Mouse (Mus musculus) liver, embryonic 12.5 days (tissue): ENCODE results near the gene Supt5. TPM values are rescaled to one million over a fixed set of nuclear protein-coding genes. Genes with fewer than 3 reads are reported as not detected.
A peak's percentile ranks its signal among the peaks of the same experiment; 100 is the strongest.

Experiments used
- ATAC-seq: fragments of 200-750 bp; cut with Nextera tagmentation; 2 replicates; pipeline ENCODE4 v1.8.0; 2017; ENCODE audit warnings: moderate number of reproducible peaks, mild to moderate bottlenecking, moderate library complexity
- H3K27ac ChIP-seq: fragments of 300-500 bp; sonication (generic); 2 replicates; pipeline ENCODE4 v1.5.1; 2016; ENCODE audit warnings: mild to moderate bottlenecking
- H3K27me3 ChIP-seq: fragments of 300-500 bp; sonication (generic); replicated peaks from 2 replicates; pipeline ENCODE4 v1.6.1; 2016; ENCODE audit warnings: mild to moderate bottlenecking, moderate library complexity
- H3K36me3 ChIP-seq: fragments of 300-500 bp; sonication (generic); 2 replicates; pipeline ENCODE4 v1.6.1; 2016; ENCODE audit warnings: mild to moderate bottlenecking, moderate library complexity
- H3K4me1 ChIP-seq: fragments of 300-500 bp; sonication (generic); 2 replicates; pipeline ENCODE4 v1.6.1; 2016
- H3K4me2 ChIP-seq: fragments of 300-500 bp; sonication (generic); 2 replicates; pipeline ENCODE4 v1.6.1; 2016; ENCODE audit warnings: mild to moderate bottlenecking, moderate library complexity
- H3K4me3 ChIP-seq: fragments of 300-500 bp; sonication (generic); 2 replicates; pipeline ENCODE4 v1.5.1; 2016; ENCODE audit warnings: mild to moderate bottlenecking, moderate library complexity
- H3K9ac ChIP-seq: fragments of 300-500 bp; sonication (generic); 2 replicates; pipeline ENCODE4 v1.6.1; 2016; ENCODE audit warnings: mild to moderate bottlenecking, moderate library complexity
- H3K9me3 ChIP-seq: fragments of 300-500 bp; sonication (generic); replicated peaks from 2 replicates; pipeline ENCODE4 v1.6.1; 2016; ENCODE audit warnings: mild to moderate bottlenecking, moderate library complexity
- WGBS: fragments of 180-500 bp; shearing (Covaris S2); methylation state at CpG from one replicate; pipeline ENCODE4 v1.1.7; 2016; ENCODE audit not compliant: insufficient replicate concordance; 5-methylcytosine and 5-hydroxymethylcytosine counted together
- polyA plus RNA-seq: library from polyadenylated mRNA; unstranded; fragments of >200 nt; fragmentation: Nextera tagmentation; extraction: Ambion mirVana; gene quantifications from 2 replicates; pipeline ENCODE4 v1.2.1, GENCODE M21; 2016

Gene Supt5
- polyA plus RNA-seq, 1 experiment from 2014 or later, result 54.0 TPM

GRCm38 (mm10) chr7:28311151-28311925 lies 27.2 kb downstream of the Supt5 start:
- ATAC-seq, result peak; percentile 49
- Histone ChIP-seq H3K4me2 (peak overlapping the region; percentile 92), H3K27me3 (no peaks in the 10 kb centered on the region), H3K4me3 (peak overlapping the region; percentile 93), H3K27ac (peak overlapping the region; percentile 57), H3K9me3 (no peaks in the 10 kb centered on the region), H3K9ac (peak overlapping the region; percentile 89), H3K4me1 (peaks cover 29% of the 10 kb centered on the region), H3K36me3 (peaks cover 69% of the 10 kb centered on the region)
- 4% methylated on average over 35 of the region's 35 CpGs for WGBS

DNA sequence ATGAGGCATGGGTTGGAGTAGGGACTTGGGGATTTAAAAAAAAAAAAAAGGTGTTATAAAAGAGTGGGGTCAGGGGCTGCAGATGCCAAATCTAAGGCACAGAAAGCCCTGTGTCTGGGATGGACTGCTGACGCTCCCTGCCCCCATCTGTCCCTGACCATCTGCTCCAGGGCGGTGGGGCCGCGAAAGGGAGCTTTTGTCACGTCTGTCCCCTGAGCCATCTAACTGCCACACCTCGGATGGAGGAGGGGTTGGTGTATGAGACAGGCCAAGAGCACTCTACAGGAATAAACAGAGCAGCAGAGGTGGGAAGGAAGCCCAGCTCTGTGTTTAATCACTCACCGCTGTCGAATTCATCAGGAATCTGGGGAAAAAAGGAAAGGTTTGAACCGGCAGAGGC lies 28.8 kb downstream of the Supt5 start:
- Histone ChIP-seq H3K9ac (no peak overlapping the region), H3K9me3 (no peaks in the 10 kb centered on the region), H3K36me3 (peaks cover 69% of the 10 kb centered on the region), H3K27me3 (no peaks in the 10 kb centered on the region), H3K4me2 (no peak overlapping the region), H3K4me1 (peaks cover 29% of the 10 kb centered on the region), H3K27ac (no peak overlapping the region), H3K4me3 (no peak overlapping the region)
- 63% methylated on average over 9 of the region's 9 CpGs for WGBS
- no peak for ATAC-seq

- H3K4me2 ChIP-seq, result no peak overlapping the region
- H3K27me3 ChIP-seq, result peaks cover 24% of the 10 kb centered on the region
- H3K9me3 ChIP-seq, result no peaks in the 10 kb centered on the region
- ATAC-seq, result no peak
- H3K9ac ChIP-seq, result no peak overlapping the region
- H3K36me3 ChIP-seq, result peaks cover 61% of the 10 kb centered on the region
- H3K27ac ChIP-seq, result no peak overlapping the region
- WGBS, result 85% methylated on average over 8 of the region's 8 CpGs
- H3K4me3 ChIP-seq, result no peak overlapping the region
- H3K4me1 ChIP-seq, result peaks cover 28% of the 10 kb centered on the region
Observed at GRCm38 (mm10) chr7:28306216-28306615, 32.3 kb downstream of the Supt5 start.

DNA sequence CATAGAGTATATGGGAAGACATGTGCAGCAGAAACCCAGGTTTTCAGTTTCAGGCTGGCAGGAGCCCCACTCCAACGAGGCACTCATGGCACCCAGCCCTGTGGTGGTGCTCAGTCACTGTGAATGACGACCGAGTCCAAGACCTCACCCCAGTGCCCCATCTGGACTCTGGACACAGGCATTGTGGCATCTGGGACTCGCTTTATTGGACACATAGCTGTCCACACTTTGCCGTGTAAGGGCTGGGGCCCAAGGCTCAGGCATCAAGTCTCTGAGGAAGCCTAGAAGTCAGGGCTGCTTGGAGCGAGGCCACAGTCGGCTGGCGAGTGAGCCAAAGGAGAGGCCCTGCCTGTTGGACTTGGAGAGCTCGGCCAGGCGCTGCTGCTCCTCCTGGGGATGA lies 32.9 kb downstream of the Supt5 start:
- Histone ChIP-seq H3K4me3 (no peak overlapping the region), H3K4me2 (no peak overlapping the region), H3K36me3 (peaks cover 60% of the 10 kb centered on the region), H3K4me1 (peaks cover 27% of the 10 kb centered on the region), H3K27me3 (peaks cover 30% of the 10 kb centered on the region), H3K27ac (no peak overlapping the region), H3K9ac (no peak overlapping the region), H3K9me3 (no peaks in the 10 kb centered on the region)
- no peak for ATAC-seq
- 86% methylated on average over 10 of the region's 10 CpGs for WGBS

GRCm38 (mm10) chr7:28301616-28302433 lies 36.7 kb downstream of the Supt5 start, which contains the start of gene Dll3:
Gene Dll3 (minus strand): TSS chr7:28302238.
- 2% methylated on average over 30 of the region's 30 CpGs for WGBS
- Histone ChIP-seq H3K9me3 (no peaks in the 10 kb centered on the region), H3K4me1 (peaks cover 20% of the 10 kb centered on the region), H3K36me3 (peaks cover 21% of the 10 kb centered on the region), H3K9ac (no peak within 1 kb of the TSS), H3K4me2 (peak within 1 kb of the TSS; percentile 53), H3K4me3 (peak within 1 kb of the TSS; percentile 23; the same call in 1 of the 2 replicates), H3K27ac (no peak within 1 kb of the TSS), H3K27me3 (peaks cover 66% of the 10 kb centered on the region)
- ATAC-seq, result peak; percentile 48; the same call in 1 of the 2 replicates

- Histone ChIP-seq H3K4me2 (peak overlapping the region; percentile 29; the same call in 1 of the 2 replicates), H3K36me3 (no peaks in the 10 kb centered on the region), H3K9me3 (no peaks in the 10 kb centered on the region), H3K9ac (no peak overlapping the region), H3K27ac (no peak overlapping the region), H3K27me3 (peaks cover 93% of the 10 kb centered on the region), H3K4me1 (peaks cover 28% of the 10 kb centered on the region), H3K4me3 (no peak overlapping the region)
- WGBS, result 22% methylated on average over 43 of the region's 43 CpGs
- no peak for ATAC-seq
Observed at GRCm38 (mm10) chr7:28298837-28299625, 39.5 kb downstream of the Supt5 start.

DNA sequence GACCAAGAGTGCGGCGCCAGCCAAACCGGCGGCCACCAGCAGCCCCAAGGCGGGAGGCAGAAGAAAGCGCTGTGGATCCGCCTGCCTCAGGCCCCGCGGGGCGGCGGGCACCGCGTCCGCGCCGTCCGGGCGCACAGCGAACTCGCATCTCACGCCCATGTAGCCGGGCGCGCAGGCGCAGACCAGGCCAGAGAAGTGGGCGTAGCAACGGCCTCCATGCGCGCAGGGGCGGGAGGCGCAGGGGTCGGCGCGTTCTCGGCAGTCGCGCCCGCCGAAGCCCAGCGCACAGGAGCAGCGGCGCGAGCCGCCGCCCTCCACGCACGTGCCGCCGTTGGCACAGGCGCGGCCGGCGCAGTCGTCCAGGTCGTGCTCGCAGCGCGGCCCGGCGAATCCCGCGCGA lies 44.1 kb downstream of the Supt5 start:
- Histone ChIP-seq H3K9me3 (no peaks in the 10 kb centered on the region), H3K27me3 (peaks cover 97% of the 10 kb centered on the region), H3K9ac (0 out of 2 replicates have a peak overlapping the region, but pooled peaks have one; percentile 42), H3K27ac (no peak overlapping the region), H3K4me3 (peak overlapping the region; percentile 51), H3K4me2 (peak overlapping the region; percentile 72), H3K36me3 (no peaks in the 10 kb centered on the region), H3K4me1 (peaks cover 24% of the 10 kb centered on the region)
- peak; percentile 48 for ATAC-seq
- 3% methylated on average over 57 of the region's 63 CpGs for WGBS

DNA sequence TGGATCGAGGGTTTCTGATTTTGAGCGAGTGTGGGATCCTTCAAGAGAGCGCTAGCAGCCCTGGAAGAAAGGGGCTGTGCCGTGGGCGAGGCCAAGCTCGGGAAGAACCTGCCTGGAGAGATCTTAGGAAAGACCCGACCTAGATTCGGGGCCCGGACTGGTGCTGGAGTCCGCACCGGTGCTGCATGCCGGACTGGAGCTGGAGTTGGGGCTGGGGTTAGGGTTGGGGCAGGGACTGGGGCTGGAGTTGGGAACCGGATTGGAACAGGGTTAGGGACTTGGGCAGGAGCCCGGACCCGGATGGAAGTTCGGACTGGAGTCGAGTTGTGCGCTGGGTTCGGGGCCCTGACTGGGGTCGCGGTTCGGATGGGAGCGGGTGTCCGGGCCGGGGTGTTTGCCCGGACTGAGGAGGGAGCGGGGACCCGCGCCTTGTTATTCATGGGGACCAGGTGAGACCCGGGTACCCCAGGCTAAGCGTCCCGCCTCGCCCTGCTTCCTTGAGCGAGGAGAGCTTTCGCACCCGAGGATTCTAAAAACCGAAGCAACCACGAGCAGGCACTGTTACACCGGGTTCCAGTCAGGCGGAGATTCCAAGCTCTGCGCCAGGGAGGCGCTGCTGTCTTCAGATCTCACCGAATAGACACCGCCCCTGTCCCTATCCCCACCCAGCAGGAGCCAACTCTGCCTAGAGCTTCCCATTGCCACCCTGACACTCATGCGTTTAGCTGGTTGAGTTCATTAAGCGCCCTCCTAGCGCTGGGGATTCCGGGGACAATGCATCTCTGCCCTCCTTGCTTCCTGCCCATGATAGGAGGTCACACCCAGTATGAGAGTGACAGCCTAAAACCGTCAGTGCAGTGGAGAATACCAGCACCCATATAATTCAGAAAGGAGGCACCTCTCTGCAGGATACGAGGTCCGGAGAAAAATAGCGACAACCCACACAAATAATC lies 47.6 kb downstream of the Supt5 start, which contains the start of gene Selenov:
Selenov (minus strand) TSS at position 549 of the 953 bp plus-strand sequence.
- Histone ChIP-seq H3K9ac (no peak within 1 kb of the TSS), H3K27me3 (peaks cover 95% of the 10 kb centered on the region), H3K4me3 (peak within 1 kb of the TSS; percentile 28), H3K9me3 (no peaks in the 10 kb centered on the region), H3K36me3 (no peaks in the 10 kb centered on the region), H3K4me1 (peaks cover 20% of the 10 kb centered on the region), H3K4me2 (peak within 1 kb of the TSS; percentile 37), H3K27ac (no peak within 1 kb of the TSS)
- WGBS, result 2% methylated on average over 52 of the region's 52 CpGs
- 0 out of 2 replicates have a peak, but pooled peaks have one; percentile 10 for ATAC-seq

DNA sequence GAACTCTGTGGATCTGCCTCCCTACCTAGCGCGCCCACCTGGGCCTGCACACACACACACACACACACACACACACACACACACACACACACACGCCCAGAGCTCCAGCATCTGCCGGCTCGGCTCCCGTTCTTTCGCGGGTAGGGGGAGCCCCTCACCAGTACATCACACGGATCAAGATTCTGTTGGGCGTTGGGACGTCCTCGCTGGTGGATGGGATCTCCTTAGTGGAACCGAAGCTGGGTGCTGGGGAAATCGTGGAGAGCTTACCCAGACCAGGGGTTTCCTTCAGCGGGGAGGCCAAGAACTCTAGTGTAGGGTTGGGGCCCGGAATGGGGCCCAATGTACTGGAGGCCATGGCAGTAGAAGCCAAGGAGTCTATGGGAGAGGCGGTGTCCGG lies 48.4 kb downstream of the Supt5 start:
- WGBS, result 2% methylated on average over 18 of the region's 18 CpGs
- peaks cover 88% of the 10 kb centered on the region for H3K27me3 ChIP-seq
- no peak overlapping the region for H3K9ac ChIP-seq
- no peaks in the 10 kb centered on the region for H3K9me3 ChIP-seq
- H3K4me3 ChIP-seq, result no peak overlapping the region; the same call in 1 of the 2 replicates
- H3K27ac ChIP-seq, result no peak overlapping the region
- H3K36me3 ChIP-seq, result no peaks in the 10 kb centered on the region
- peak overlapping the region; percentile 37 for H3K4me2 ChIP-seq
- ATAC-seq, result peak; percentile 6; the same call in 1 of the 2 replicates
- H3K4me1 ChIP-seq, result peaks cover 20% of the 10 kb centered on the region

- WGBS, result 62% methylated on average over 7 of the region's 7 CpGs
- ATAC-seq, result no peak
- peaks cover 9% of the 10 kb centered on the region; the same call in 1 of the 2 replicates for H3K27me3 ChIP-seq
Observed at GRCm38 (mm10) chr7:28280630-28281029, 57.9 kb downstream of the Supt5 start.

More at GRCm38 (mm10) chr7:28280630-28281029, 57.9 kb downstream of the Supt5 start:
- Histone ChIP-seq H3K9me3 (no peaks in the 10 kb centered on the region), H3K4me1 (peaks cover 8% of the 10 kb centered on the region), H3K9ac (no peak overlapping the region), H3K4me3 (no peak overlapping the region), H3K4me2 (no peak overlapping the region), H3K27ac (no peak overlapping the region), H3K36me3 (no peaks in the 10 kb centered on the region)
